Mouse (Mus musculus): ENCODE measurements around the gene Atf7. TPM values are rescaled to one million over a fixed set of nuclear protein-coding genes. Genes with fewer than 3 reads are reported as not detected.
"Not testable (repeated sequence)": the region's sequence is repeated elsewhere in the genome, so short reads cannot be mapped to it uniquely, and the experiment has no call there.

Gene Atf7
- polyA plus RNA-seq, 1 experiment from 2014 or later = 20.4 TPM

DNA sequence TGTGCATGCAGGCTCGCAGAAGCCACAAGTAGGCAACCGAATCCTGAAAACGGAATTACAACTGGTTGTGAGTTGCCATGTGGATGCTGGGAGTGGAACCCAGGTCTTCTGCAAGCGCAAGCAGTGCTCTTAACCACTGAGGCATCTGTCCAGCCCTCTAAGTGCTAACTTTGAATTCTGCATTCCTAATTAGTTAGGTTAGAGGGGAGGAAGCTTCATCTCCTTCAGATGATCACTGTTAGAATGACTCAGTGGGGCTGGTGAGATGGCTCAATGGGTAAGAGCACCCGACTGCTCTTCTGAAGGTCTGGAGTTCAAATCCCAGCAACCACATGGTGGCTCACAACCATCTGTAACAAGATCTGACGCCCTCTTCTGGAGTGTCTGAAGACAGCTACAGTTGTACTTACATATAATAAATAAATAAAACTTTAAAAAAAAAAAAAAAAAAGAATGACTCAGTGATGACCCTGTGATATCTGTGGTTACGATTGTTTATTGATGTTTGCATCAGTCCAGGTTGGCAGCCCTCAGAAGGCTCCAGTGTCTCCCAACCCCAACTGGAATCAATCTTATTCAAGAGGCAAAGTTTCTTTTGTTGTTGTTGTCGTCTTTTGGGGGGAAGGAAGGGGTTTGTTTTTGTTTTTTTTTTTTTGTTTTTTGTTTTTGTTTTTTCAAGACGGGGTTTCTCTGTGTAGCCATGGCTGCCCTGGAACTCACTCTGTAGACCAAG, 26.8 kb upstream of the Atf7 start:
- peaks cover 12% of the 10 kb centered on the region; the same call in 1 of the 2 replicates for H3K4me1 ChIP-seq (replicated peaks)
- H3K36me3 ChIP-seq; DNase-seq (ENCODE audit: low spot score); H3K27ac ChIP-seq; H3K4me3 ChIP-seq; H3K9me3 ChIP-seq; H3K27me3 ChIP-seq (ENCODE audit: insufficient read depth, poor library complexity, severe bottlenecking): not testable (repeated sequence)
- 83% methylated on average over 9 of the region's 9 CpGs for WGBS

DNA sequence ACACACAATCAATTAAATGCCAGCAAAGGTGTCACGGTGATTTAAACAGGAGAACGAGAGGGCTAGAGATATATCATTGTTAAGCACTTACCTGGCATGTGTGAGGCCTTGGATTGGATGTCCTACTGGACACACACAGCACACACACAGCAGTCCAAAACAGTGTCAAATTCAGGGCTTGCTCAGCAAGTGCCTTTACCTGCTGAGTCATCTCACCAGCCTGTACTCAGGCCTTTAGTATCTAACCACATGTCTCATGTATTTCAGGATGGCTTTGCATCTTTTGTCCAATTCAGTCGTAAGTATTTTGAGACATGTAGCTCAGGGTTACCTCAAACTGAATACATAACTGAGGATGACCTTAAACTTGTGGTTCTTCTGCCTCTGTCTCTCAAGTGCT, 25.8 kb upstream of the Atf7 start:
- Histone ChIP-seq H3K27ac (no peak overlapping the region), H3K9me3 (no peaks in the 10 kb centered on the region), H3K27me3 (ENCODE audit: insufficient read depth, poor library complexity, severe bottlenecking) (no peaks in the 10 kb centered on the region), H3K4me1 (replicated peaks) (peaks cover 2% of the 10 kb centered on the region; the same call in 1 of the 2 replicates), H3K4me3 (no peak overlapping the region), H3K36me3 (no peaks in the 10 kb centered on the region)
- WGBS = 90% methylated on average over 3 of the region's 3 CpGs
- no peak for DNase-seq (ENCODE audit: low spot score)

- WGBS = 86% methylated on average over 3 of the region's 3 CpGs
- H3K4me1 ChIP-seq (replicated peaks) = no peaks in the 10 kb centered on the region
Measured at GRCm38 (mm10) chr15:102635817-102636216, 10.6 kb upstream of the Atf7 start.

DNA sequence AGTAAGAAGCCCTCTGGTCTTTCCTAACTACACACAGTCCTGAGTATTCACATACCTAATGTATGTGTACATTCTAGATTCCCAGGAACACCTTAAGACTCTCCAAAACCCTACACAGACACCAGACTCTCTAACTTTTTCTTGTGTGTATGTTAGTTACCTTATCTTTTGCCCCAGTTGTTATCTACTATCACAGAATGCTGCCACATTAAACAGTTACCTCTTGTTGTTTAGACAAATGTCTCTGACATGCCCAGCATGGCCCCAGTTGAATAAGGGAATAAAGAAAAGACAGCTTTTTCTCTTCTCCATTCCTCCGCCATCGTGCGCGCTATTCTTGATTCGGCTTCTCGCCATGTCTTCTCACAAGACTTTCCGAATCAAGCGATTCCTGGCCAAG, 9.4 kb upstream of the Atf7 start:
- 93% methylated on average over 8 of the region's 8 CpGs for WGBS

More at GRCm38 (mm10) chr15:102635817-102636216, 10.6 kb upstream of the Atf7 start:
- DNase-seq (ENCODE audit: low spot score) = no peak
- Histone ChIP-seq H3K4me3 (no peak overlapping the region), H3K27me3 (ENCODE audit: insufficient read depth, poor library complexity, severe bottlenecking) (no peaks in the 10 kb centered on the region), H3K9me3 (no peaks in the 10 kb centered on the region), H3K27ac (no peak overlapping the region), H3K36me3 (no peaks in the 10 kb centered on the region)

GRCm38 (mm10) chr15:102625687-102626055, 407 bp upstream of the Atf7 start:
- Histone ChIP-seq H3K36me3 (no peaks in the 10 kb centered on the region), H3K27me3 (ENCODE audit: insufficient read depth, poor library complexity, severe bottlenecking) (no peaks in the 10 kb centered on the region), H3K4me3 (peak overlapping the region; percentile 75), H3K4me1 (replicated peaks) (peaks cover 25% of the 10 kb centered on the region), H3K9me3 (no peaks in the 10 kb centered on the region), H3K27ac (peak overlapping the region; percentile 98)
- DNase-seq (ENCODE audit: low spot score) = no peak
- WGBS = 1% methylated on average over 18 of the region's 18 CpGs

More for the DNA sequence above, 9.4 kb upstream of the Atf7 start:
- Histone ChIP-seq H3K36me3 (no peaks in the 10 kb centered on the region), H3K27ac (no peak overlapping the region), H3K9me3 (no peaks in the 10 kb centered on the region), H3K4me3 (no peak overlapping the region), H3K27me3 (ENCODE audit: insufficient read depth, poor library complexity, severe bottlenecking) (no peaks in the 10 kb centered on the region), H3K4me1 (replicated peaks) (no peaks in the 10 kb centered on the region)
- no peak for DNase-seq (ENCODE audit: low spot score)

DNA sequence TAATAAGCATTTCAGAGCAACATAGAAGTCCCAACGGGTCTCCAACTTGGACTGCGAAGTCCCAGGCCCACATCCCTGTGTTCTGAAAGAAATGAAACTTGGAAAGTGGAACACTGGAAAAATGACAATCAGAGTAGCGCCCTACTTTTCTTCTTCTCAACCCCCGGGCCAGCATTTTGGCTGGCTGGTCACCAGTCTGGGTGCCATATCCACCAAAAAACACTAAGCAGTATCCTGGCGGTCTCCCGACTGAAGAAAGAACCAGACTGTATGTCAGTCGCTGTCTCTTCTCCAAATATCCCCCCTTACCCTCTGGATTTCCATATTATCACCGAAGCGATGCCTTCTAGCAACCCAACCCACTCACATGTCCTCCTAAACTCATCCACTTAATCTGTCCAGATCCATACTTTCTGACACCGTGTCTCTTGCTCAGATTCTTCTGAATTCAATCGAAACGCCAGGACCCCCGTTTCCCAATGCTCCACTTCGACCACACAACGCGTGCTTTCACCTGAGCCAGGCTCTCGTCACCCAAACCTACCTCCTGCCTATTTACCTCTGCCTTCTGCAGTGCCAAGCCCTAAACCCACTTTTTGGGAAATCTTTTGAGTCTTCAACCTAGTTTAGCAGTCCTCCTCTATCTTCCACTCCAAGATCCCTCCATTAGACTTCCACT, 834 bp downstream of the Atf7 start:
- 0 out of 2 replicates have a peak, but pooled peaks cover 2% of the 10 kb centered on the region for H3K36me3 ChIP-seq
- peaks cover 25% of the 10 kb centered on the region for H3K4me1 ChIP-seq (replicated peaks)
- peak overlapping the region; percentile 75 for H3K4me3 ChIP-seq
- DNase-seq (ENCODE audit: low spot score) = no peak
- H3K27me3 ChIP-seq (ENCODE audit: insufficient read depth, poor library complexity, severe bottlenecking) = no peaks in the 10 kb centered on the region
- H3K9me3 ChIP-seq = no peaks in the 10 kb centered on the region
- H3K27ac ChIP-seq = peak overlapping the region; percentile 98
- 7% methylated on average over 17 of the region's 17 CpGs for WGBS

DNA sequence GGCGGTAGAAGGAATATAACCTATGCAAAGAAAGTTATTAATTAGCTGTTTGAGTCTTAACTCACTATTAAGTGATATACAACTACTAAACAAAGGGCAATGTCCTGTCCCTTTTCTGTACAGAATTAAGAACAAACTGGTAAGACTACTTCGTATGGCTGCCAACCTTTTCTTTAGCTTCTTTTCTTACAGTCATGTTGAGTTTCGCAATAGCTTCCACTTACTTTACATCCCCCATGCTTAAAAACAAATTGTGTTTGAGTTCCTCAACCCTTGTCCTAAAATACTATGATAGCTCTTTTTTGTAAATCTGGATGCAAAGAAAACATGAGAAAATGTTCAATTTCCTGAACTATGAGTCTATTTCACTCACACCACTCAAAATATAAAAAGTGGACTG, 2.1 kb downstream of the Atf7 start:
- Histone ChIP-seq H3K4me1 (replicated peaks) (peaks cover 25% of the 10 kb centered on the region), H3K4me3 (no peak overlapping the region), H3K27me3 (ENCODE audit: insufficient read depth, poor library complexity, severe bottlenecking) (no peaks in the 10 kb centered on the region), H3K9me3 (no peaks in the 10 kb centered on the region), H3K27ac (no peak overlapping the region), H3K36me3 (0 out of 2 replicates have a peak, but pooled peaks cover 3% of the 10 kb centered on the region)
- 92% methylated on average over 3 of the region's 3 CpGs for WGBS
- DNase-seq (ENCODE audit: low spot score) = no peak

DNA sequence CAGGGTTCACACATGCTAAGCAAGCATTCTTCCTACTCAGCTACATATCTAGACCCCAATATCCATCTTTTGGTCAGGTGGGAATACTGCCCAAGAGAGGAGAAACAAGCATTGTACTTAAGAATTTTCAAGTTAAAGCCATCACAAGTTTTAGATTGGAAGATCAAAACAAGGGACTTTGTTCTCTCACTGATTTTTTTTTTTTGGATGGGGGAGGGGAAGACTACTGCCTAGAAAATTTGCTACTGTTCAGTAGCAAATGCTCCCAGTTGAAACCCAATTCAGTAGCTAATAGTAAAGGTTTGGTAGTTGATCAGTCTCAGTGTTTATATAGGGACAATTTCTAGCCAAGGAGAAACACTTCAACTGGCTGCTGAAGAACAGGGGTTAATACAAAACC, 2.7 kb downstream of the Atf7 start:
- Histone ChIP-seq H3K9me3 (no peaks in the 10 kb centered on the region), H3K36me3 (0 out of 2 replicates have a peak, but pooled peaks cover 3% of the 10 kb centered on the region), H3K27ac (no peak overlapping the region), H3K4me3 (no peak overlapping the region), H3K4me1 (replicated peaks) (peaks cover 25% of the 10 kb centered on the region), H3K27me3 (ENCODE audit: insufficient read depth, poor library complexity, severe bottlenecking) (no peaks in the 10 kb centered on the region)
- DNase-seq (ENCODE audit: low spot score) = no peak

DNA sequence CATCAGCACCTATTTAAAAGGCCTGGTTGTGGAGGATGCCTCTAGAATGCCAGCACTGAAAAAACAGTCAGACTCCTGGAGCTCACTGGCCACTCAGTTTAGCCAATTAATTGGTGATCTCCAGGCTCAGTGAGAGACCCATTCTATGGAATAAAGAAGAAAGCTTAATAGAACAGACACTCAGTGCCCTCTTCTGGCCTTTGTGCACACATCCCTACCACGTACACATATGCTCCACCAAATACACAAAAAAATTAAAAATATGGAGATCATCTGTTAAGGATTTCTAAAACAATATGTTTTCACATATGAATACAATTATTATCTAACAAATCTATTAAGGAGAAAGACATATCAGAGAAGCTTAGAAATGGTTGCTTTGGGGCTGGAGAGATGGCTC, 4.5 kb downstream of the Atf7 start:
- H3K27ac ChIP-seq = no peak overlapping the region
- H3K4me1 ChIP-seq (replicated peaks) = peaks cover 21% of the 10 kb centered on the region
- no peaks in the 10 kb centered on the region for H3K9me3 ChIP-seq
- H3K27me3 ChIP-seq (ENCODE audit: insufficient read depth, poor library complexity, severe bottlenecking) = no peaks in the 10 kb centered on the region
- H3K4me3 ChIP-seq = no peak overlapping the region
- H3K36me3 ChIP-seq = 0 out of 2 replicates have a peak, but pooled peaks cover 3% of the 10 kb centered on the region
- 89% methylated on average over 1 of the region's 1 CpGs for WGBS
- no peak for DNase-seq (ENCODE audit: low spot score)

DNA sequence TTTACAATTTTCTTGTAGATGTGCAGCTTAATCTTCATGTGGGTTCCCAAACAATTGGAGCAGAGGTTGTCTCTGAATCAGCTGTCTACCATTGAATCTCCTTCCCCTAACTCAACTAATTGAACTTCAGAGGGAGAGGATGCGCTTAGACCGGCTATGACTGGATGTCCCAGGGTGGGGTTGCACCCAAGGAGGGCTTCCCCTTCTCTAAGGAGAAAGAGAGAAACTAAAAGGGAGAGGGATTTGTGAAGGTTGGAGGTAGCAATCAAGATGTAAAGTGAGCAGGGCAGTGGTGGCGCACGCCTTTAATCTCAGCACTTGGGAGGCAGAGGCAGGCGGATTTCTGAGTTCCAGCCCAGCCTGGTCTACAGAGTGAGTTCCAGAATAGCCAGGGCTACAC, 5.8 kb downstream of the Atf7 start:
- H3K27ac ChIP-seq = no peak overlapping the region
- no peaks in the 10 kb centered on the region for H3K27me3 ChIP-seq (ENCODE audit: insufficient read depth, poor library complexity, severe bottlenecking)
- 96% methylated on average over 5 of the region's 5 CpGs for WGBS

DNA sequence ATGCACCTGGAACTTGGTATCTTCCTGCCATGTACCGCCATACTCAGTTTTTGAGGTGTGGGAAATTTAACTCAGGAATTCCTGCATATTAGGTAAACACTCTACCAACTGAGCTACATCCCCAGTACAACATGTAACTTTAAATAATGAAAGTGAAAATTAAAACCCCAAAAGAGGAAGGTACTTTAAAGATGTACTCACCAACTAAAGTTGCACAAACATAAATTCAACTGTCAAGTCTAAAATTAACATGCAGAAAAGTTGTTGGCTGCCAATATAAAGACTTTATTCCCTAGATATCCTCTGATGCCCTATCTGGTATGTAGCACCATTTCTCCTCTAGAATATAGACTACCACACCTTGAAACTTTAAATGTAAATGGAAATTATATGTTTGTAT, 7.6 kb downstream of the Atf7 start:
- DNase-seq (ENCODE audit: low spot score) = no peak
- H3K4me1 ChIP-seq (replicated peaks) = no peaks in the 10 kb centered on the region
- H3K27me3 ChIP-seq (ENCODE audit: insufficient read depth, poor library complexity, severe bottlenecking) = no peaks in the 10 kb centered on the region
- H3K36me3 ChIP-seq = 0 out of 2 replicates have a peak, but pooled peaks cover 3% of the 10 kb centered on the region
- H3K27ac ChIP-seq = no peak overlapping the region
- no peaks in the 10 kb centered on the region for H3K9me3 ChIP-seq
- H3K4me3 ChIP-seq = no peak overlapping the region
- WGBS = 93% methylated on average over 1 of the region's 1 CpGs

More for the DNA sequence above, 5.8 kb downstream of the Atf7 start:
- no peaks in the 10 kb centered on the region for H3K9me3 ChIP-seq
- H3K4me3 ChIP-seq = no peak overlapping the region
- H3K36me3 ChIP-seq = 0 out of 2 replicates have a peak, but pooled peaks cover 3% of the 10 kb centered on the region
- peaks cover 17% of the 10 kb centered on the region for H3K4me1 ChIP-seq (replicated peaks)
- DNase-seq (ENCODE audit: low spot score) = no peak

- Histone ChIP-seq H3K27ac (no peak overlapping the region), H3K4me3 (no peak overlapping the region), H3K36me3 (0 out of 2 replicates have a peak, but pooled peaks cover 3% of the 10 kb centered on the region), H3K9me3 (no peaks in the 10 kb centered on the region), H3K4me1 (replicated peaks) (no peaks in the 10 kb centered on the region), H3K27me3 (ENCODE audit: insufficient read depth, poor library complexity, severe bottlenecking) (no peaks in the 10 kb centered on the region)
- WGBS = 90% methylated on average over 2 of the region's 2 CpGs
- no peak for DNase-seq (ENCODE audit: low spot score)
Measured at GRCm38 (mm10) chr15:102616174-102616573, 9.1 kb downstream of the Atf7 start.

DNA sequence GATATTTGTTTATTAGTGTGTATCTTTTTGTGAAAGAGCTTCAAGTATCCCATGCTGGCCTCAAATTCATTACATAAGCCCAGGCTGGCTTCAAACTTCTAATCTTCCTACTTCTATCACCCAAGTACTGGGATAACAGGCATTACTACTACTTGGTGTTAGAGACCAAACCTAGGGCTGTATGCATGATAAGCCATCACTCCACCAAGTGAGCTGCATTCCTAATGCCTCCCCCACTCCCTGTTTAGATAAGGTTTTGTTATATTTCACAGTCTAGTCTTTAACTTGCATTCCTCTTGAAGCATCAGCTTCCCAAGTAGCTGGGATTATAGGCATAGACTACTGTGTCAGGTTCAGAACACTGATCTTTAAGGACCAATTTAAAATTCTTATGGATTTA, 11.0 kb downstream of the Atf7 start:
- no peaks in the 10 kb centered on the region for H3K36me3 ChIP-seq
- H3K27me3 ChIP-seq (ENCODE audit: insufficient read depth, poor library complexity, severe bottlenecking) = no peaks in the 10 kb centered on the region
- no peaks in the 10 kb centered on the region for H3K4me1 ChIP-seq (replicated peaks)
- no peak overlapping the region for H3K27ac ChIP-seq
- H3K9me3 ChIP-seq = no peaks in the 10 kb centered on the region
- no peak for DNase-seq (ENCODE audit: low spot score)
- no peak overlapping the region for H3K4me3 ChIP-seq
